Mouse (Mus musculus) ES-Bruce4 (cell line): Measurements from ENCODE around the gene Dpf2.
A peak's percentile ranks its signal among the peaks of the same experiment; 100 is the strongest.

Experiments used
- CTCF ChIP-seq: IDR thresholded peaks from one replicate; pipeline ENCODE4 v1.8.1; 2011; ENCODE audit warnings: low read depth, low read length
- EP300 ChIP-seq: IDR thresholded peaks from 2 replicates; pipeline ENCODE4 v1.6.1; 2011; ENCODE audit warnings: low read depth, low read length; ENCODE audit not compliant: insufficient read depth

GRCm38 (mm10) chr19:5847306-5847796 lies 65.5 kb downstream of the Dpf2 start:
- TF ChIP-seq CTCF (no peak), EP300 (0 out of 2 replicates have a peak, but pooled peaks have one; percentile 9)
